Mouse (Mus musculus) limb, embryonic 14.5 days (tissue): ENCODE measurements around the gene Tbc1d15. TPM values are rescaled to one million over a fixed set of nuclear protein-coding genes. Genes with fewer than 3 reads are reported as not detected.

Experiments used
- ATAC-seq: fragments of 200-750 bp; cut with Nextera tagmentation; 2 replicates; pipeline ENCODE4 v1.8.0; 2017; ENCODE audit warnings: low read depth, moderate number of reproducible peaks, moderate TSS enrichment; ENCODE audit not compliant: low FRiP score
- DNase-seq: peaks from one replicate; pipeline ENCODE4 v3.0.0-alpha.2; 2015; ENCODE audit warnings: low spot score
- H3K27ac ChIP-seq: fragments of 300-500 bp; sonication (generic); replicated peaks from 2 replicates; pipeline ENCODE4 v1.5.1; 2014; ENCODE audit warnings: low read depth, mild to moderate bottlenecking, low read length, moderate library complexity, mixed read lengths
- H3K27me3 ChIP-seq: fragments of 300-500 bp; sonication (generic); 2 replicates; pipeline ENCODE4 v1.6.1; 2014; ENCODE audit warnings: low read length, mixed read lengths; ENCODE audit not compliant: control insufficient read depth, insufficient read depth
- H3K36me3 ChIP-seq: fragments of 300-500 bp; sonication (generic); 2 replicates; pipeline ENCODE4 v1.6.1; 2014; ENCODE audit warnings: mild to moderate bottlenecking, low read length, moderate library complexity, mixed read lengths; ENCODE audit not compliant: control insufficient read depth, insufficient read depth
- H3K4me1 ChIP-seq: fragments of 300-500 bp; sonication (generic); 2 replicates; pipeline ENCODE4 v1.6.1; 2014; ENCODE audit warnings: antibody characterized with exemption, low read length, mixed read lengths; ENCODE audit not compliant: control insufficient read depth, insufficient read depth
- H3K4me2 ChIP-seq: fragments of 300-500 bp; sonication (generic); replicated peaks from 2 replicates; pipeline ENCODE4 v1.6.1; 2014; ENCODE audit warnings: low read depth, mild to moderate bottlenecking, low read length, moderate library complexity; ENCODE audit not compliant: severe bottlenecking
- H3K4me3 ChIP-seq: fragments of 300-500 bp; sonication (generic); replicated peaks from 2 replicates; pipeline ENCODE4 v1.5.1; 2014; ENCODE audit warnings: low read length
- H3K9ac ChIP-seq: fragments of 300-500 bp; sonication (generic); 2 replicates; pipeline ENCODE4 v1.6.1; 2014; ENCODE audit warnings: mild to moderate bottlenecking, low read depth, low read length, moderate library complexity; ENCODE audit not compliant: severe bottlenecking
- H3K9me3 ChIP-seq: fragments of 300-500 bp; sonication (generic); 2 replicates; pipeline ENCODE4 v1.6.1; 2016; ENCODE audit warnings: low read length; ENCODE audit not compliant: control insufficient read depth
- POLR2A ChIP-seq: fragments of 200-500 bp; IDR thresholded peaks from 2 replicates; pipeline ENCODE4 v1.8.0; 2012; ENCODE audit warnings: inconsistent platforms, mild to moderate bottlenecking, moderate library complexity, borderline replicate concordance; ENCODE audit not compliant: insufficient read depth, insufficient read length; ENCODE audit errors: extremely low read depth
- WGBS: fragments of 180-500 bp; shearing (Covaris S2); extraction: QIAGEN DNeasy Blood & Tissue Kit; methylation state at CpG from one replicate; pipeline ENCODE4 v1.1.7; 2014; 5-methylcytosine and 5-hydroxymethylcytosine counted together
- polyA plus RNA-seq, 2 experiments: library from polyadenylated mRNA; depleted of rRNA in 1 of 2; stranded (reverse) in 1 of 2; unstranded in 1 of 2; fragments of >200 nt; fragmentation: Nextera tagmentation in 1 of 2; extraction: Ambion mirVana in 1 of 2; gene quantifications; 2 replicates each; pipeline versions ENCODE4 v1.2.1 to v1.2.3; 2012 to 2014

Tbc1d15 gene
- polyA plus RNA-seq, 2 experiments, result 36.4 to 67.4 TPM

DNA sequence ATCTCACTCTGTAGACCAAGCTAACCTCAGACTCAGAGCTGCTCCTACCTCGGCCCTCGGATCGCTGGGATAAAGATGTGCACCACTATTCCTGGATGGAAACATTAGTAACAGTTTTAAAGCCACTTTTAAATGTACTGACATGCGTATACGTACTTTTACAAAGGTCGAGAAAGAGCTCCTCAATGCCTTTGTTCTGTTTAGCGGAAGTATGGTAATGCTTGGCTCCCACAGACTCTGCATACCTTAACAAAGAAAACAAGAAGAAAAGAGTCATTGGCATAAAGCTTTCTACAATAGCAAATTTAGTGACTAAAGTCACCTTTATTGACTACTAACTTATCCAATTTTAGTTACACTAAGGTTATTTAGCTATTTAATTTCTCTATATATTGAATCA is 43.4 kb upstream of the Tbc1d15 start:
- no peaks in the 10 kb centered on the region for H3K27me3 ChIP-seq
- WGBS, result 96% methylated on average over 7 of the region's 7 CpGs
- H3K27ac ChIP-seq, result no peak overlapping the region
- no peak for TF ChIP-seq POLR2A
- no peak overlapping the region for H3K4me3 ChIP-seq
- no peak overlapping the region for H3K9ac ChIP-seq
- no peaks in the 10 kb centered on the region for H3K9me3 ChIP-seq
- ATAC-seq, result no peak
- H3K4me1 ChIP-seq, result no peaks in the 10 kb centered on the region
- no peak overlapping the region for H3K4me2 ChIP-seq
- no peak for DNase-seq
- H3K36me3 ChIP-seq, result peaks cover 60% of the 10 kb centered on the region

- ATAC-seq, result no peak
- Histone ChIP-seq H3K9me3 (no peaks in the 10 kb centered on the region), H3K27ac (no peak overlapping the region), H3K4me1 (no peaks in the 10 kb centered on the region), H3K9ac (no peak overlapping the region), H3K4me3 (no peak overlapping the region), H3K4me2 (no peak overlapping the region), H3K27me3 (no peaks in the 10 kb centered on the region), H3K36me3 (peaks cover 63% of the 10 kb centered on the region)
- DNase-seq, result no peak
- WGBS, result 94% methylated on average over 7 of the region's 7 CpGs
- no peak for TF ChIP-seq POLR2A
Measured at GRCm38 (mm10) chr10:115293946-115294345, 42.7 kb upstream of the Tbc1d15 start.

DNA sequence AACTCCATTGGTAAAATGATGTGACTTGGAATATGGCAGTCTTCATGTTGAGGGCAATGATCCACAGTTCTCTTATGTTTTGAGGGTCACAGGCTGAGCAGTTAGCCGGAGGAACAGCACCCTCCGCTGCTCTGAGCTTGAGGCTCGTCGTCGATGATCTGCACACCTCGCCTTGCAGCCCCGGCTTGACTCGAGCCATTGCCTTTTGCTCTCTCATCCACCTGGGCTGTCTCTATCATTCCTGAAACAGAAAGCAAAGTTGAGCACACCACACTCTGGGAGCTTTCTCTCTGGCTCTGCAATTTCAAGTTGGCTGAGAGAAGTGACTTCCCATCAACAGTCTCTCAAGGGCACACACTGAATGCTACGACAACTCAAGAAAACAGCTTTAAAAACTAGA is 39.4 kb upstream of the Tbc1d15 start:
- WGBS, result 92% methylated on average over 9 of the region's 9 CpGs
- ATAC-seq (no peak), DNase-seq (no peak)
- Histone ChIP-seq H3K36me3 (peaks cover 68% of the 10 kb centered on the region), H3K4me1 (no peaks in the 10 kb centered on the region), H3K27ac (no peak overlapping the region), H3K4me3 (no peak overlapping the region), H3K9me3 (no peaks in the 10 kb centered on the region), H3K27me3 (no peaks in the 10 kb centered on the region), H3K9ac (no peak overlapping the region), H3K4me2 (no peak overlapping the region)
- TF ChIP-seq POLR2A, result no peak

DNA sequence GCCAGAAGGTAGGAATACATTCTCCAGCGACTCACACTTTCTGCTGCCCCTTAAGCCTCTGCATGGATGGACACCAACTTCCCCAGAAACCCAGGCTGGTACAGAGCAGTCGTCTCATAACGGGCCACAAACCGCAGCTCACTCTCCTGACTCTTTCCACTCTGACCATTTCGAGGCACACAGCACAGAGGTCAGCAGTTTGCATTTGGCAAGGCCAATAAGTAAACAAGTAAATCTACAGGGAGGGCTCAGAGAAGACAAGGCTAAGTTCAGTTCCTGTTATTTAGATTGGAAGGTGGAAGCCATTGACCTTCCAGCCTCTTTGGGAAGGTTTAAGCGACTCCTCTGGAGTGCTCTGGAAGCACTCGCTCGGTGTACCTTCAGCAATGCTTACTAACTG is 37.6 kb upstream of the Tbc1d15 start:
- no peak overlapping the region for H3K9ac ChIP-seq
- no peak for TF ChIP-seq POLR2A
- H3K4me1 ChIP-seq, result no peaks in the 10 kb centered on the region
- H3K4me3 ChIP-seq, result no peak overlapping the region
- DNase-seq (no peak), ATAC-seq (no peak)
- no peaks in the 10 kb centered on the region for H3K9me3 ChIP-seq
- no peaks in the 10 kb centered on the region for H3K27me3 ChIP-seq
- peaks cover 55% of the 10 kb centered on the region for H3K36me3 ChIP-seq
- 91% methylated on average over 8 of the region's 8 CpGs for WGBS
- no peak overlapping the region for H3K4me2 ChIP-seq
- no peak overlapping the region for H3K27ac ChIP-seq

- Histone ChIP-seq H3K4me2 (no peak overlapping the region), H3K9me3 (no peaks in the 10 kb centered on the region), H3K4me1 (no peaks in the 10 kb centered on the region), H3K36me3 (peaks cover 16% of the 10 kb centered on the region), H3K9ac (no peak overlapping the region), H3K27ac (no peak overlapping the region), H3K27me3 (no peaks in the 10 kb centered on the region), H3K4me3 (no peak overlapping the region)
- DNase-seq, result no peak
- WGBS, result 69% methylated on average over 10 of the region's 10 CpGs
- no peak for ATAC-seq
- TF ChIP-seq POLR2A, result no peak
Measured at GRCm38 (mm10) chr10:115284170-115284569, 32.9 kb upstream of the Tbc1d15 start.

DNA sequence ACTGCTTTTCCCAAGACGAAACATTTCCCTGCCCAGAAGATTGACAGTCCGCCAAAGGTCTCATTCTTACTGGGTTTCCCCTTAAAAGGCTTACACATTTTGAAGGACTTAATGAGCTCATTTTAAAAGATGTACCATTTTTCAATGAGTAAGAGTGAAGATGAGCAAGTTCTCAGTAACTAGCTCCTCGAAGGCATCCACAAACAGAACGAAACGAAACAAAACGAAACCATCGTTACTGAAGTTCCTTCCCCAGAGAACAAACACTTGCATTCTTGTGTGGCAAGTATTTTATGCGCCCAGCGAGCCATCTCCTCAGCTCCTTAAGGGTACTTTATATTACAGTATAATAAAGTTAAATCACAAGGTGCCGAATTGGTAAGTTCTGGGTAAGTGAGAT is 30.1 kb upstream of the Tbc1d15 start:
- Histone ChIP-seq H3K27ac (no peak overlapping the region), H3K27me3 (no peaks in the 10 kb centered on the region), H3K4me2 (no peak overlapping the region), H3K9me3 (no peaks in the 10 kb centered on the region), H3K9ac (no peak overlapping the region), H3K36me3 (no peaks in the 10 kb centered on the region; the same call in 1 of the 2 replicates), H3K4me1 (no peaks in the 10 kb centered on the region), H3K4me3 (no peak overlapping the region)
- TF ChIP-seq POLR2A, result no peak
- WGBS, result 88% methylated on average over 10 of the region's 10 CpGs
- no peak for DNase-seq
- ATAC-seq, result no peak
